Mouse (Mus musculus) CH12F3 (cell line): ENCODE measurements around the gene Pcnx2.

Source experiments
- in situ Hi-C: fragments of 300-500 bp; cut with MboI; formaldehyde crosslinking; loops from 2 replicates; pipeline ENCODE4 v1.14.3; 2020; ENCODE audit warnings: low sequenced_read_pairs

Gene Pcnx2

GRCm38 (mm10) chr8:125898899-125899298 lies 782 bp upstream of the Pcnx2 start:
- in situ Hi-C loops = no loop called here

GRCm38 (mm10) chr8:125897388-125897787 lies 729 bp downstream of the Pcnx2 start:
- in situ Hi-C loops = no loop called here

GRCm38 (mm10) chr8:125889920-125890319 lies 8.2 kb downstream of the Pcnx2 start:
- in situ Hi-C loops = no loop called here

GRCm38 (mm10) chr8:125887549-125887948 lies 10.6 kb downstream of the Pcnx2 start:
- in situ Hi-C loops = no loop called here

DNA sequence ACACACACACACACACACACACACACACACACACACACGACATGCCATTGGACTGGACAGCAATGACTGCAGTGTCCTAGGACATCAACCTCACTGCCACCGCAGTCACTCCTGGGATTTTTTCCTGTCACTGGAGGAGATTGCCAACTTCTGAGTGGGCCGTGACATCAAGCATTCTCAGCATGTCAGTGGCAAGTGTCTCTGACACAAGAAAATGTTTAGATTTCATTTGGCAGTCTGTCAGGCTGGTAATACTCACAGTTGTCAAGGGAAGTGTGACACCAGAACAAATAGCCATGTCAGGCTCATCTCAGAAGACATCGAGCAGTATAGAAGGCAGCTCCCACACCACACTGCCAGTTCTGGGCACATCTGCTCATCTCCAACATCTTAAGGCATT lies 17.7 kb downstream of the Pcnx2 start:
- in situ Hi-C loops = no loop called here

GRCm38 (mm10) chr8:125873250-125873534 lies 24.9 kb downstream of the Pcnx2 start:
- in situ Hi-C loops = loop anchor here (25.0 kb wide), 1 partner anchor 286 kb away; no protein-coding TSS in a partner anchor

DNA sequence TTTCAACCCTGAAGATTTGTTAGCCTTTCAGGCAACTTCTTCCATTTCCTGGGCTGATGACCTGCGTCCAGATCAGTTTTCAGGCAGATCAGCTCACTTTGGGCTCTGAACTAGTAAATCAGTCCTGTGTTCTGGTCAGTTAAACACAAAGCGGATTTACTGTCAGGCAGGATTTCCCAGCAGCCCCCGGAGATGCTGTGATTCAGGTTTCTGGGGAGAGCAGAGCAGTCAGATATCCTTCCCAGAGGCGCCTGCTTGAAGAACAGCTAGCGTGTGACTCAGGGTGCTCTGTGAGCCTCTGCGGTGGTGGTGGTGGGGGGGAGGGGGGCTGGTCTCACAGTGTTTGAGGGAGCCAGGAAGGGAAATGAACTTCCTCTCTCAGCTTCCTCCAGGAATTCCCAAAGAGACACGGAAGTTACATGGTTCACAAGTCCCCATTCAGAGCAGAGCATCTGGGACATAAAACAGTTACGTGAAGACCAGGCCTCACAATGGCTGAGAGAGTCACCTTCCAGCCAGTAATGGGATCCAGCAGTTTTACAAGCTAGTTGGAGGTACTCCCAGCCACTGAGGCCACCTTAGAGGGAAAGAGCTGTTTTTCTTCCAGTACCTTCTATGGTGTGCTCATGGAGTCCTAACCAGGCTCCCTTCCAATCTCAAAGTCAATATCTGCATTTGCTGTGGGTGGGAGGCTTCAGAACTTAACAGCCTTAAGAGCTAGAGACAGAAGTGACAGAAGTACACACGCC lies 25.4 kb downstream of the Pcnx2 start:
- in situ Hi-C loops = loop anchor here (25.0 kb wide), 1 partner anchor 285 kb away; no protein-coding TSS in a partner anchor

- in situ Hi-C loops = loop anchor here (25.0 kb wide), 1 partner anchor 284 kb away; no protein-coding TSS in a partner anchor
Measured at GRCm38 (mm10) chr8:125870821-125871321, 27.2 kb downstream of the Pcnx2 start.

DNA sequence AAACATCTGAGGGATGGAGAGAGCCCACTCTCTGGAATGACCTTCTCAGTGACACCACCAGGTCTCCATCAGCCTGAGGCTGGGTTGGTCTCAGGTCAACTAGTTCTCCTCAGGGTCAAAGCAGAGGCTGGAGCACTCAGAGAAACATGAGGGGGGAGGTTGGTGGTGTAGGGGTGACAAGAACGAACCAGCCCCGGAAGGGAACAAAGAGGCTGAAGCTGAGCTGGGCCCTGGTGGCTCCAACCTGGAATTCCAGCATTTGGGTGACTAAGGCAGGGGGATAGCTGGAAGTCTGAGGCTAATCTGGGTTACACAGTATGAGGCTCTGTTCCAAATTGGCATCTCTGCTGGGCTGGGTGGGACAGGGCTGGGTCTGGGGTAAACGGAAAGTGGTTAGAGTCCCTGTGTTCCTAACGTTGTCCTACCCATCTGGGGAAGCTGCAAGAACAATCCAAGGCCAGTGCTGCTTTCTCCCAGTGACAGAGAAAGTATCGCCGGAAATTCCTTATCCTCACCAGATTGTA lies 27.9 kb downstream of the Pcnx2 start:
- in situ Hi-C loops = loop anchor here (25.0 kb wide), 1 partner anchor 283 kb away; no protein-coding TSS in a partner anchor

GRCm38 (mm10) chr8:125869739-125870138 lies 28.4 kb downstream of the Pcnx2 start:
- in situ Hi-C loops = loop anchor here (25.0 kb wide), 1 partner anchor 282 kb away; no protein-coding TSS in a partner anchor

GRCm38 (mm10) chr8:125868552-125868951 lies 29.6 kb downstream of the Pcnx2 start:
- in situ Hi-C loops = loop anchor here (25.0 kb wide), 1 partner anchor 281 kb away; no protein-coding TSS in a partner anchor

DNA sequence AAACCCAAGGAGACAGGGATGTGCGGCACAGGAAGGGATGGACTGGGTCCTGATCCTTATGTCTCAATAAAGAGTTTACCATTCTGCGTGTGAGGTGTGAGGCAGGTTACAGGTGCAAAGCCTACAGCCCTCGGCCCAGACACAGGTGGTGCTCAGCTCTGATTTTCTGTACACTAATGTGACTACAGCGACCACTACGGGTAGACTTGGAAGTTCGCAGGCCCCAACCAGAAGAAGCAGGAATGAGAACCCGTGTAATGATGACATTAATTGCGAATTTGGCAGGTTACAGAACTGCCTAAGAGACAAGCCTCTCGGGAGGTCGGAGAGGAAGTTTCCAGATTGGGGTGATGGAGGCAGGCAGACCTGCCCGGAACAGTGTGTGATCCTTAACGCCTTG lies 32.0 kb downstream of the Pcnx2 start:
- in situ Hi-C loops = loop anchor here (25.0 kb wide), 1 partner anchor 279 kb away; no protein-coding TSS in a partner anchor

DNA sequence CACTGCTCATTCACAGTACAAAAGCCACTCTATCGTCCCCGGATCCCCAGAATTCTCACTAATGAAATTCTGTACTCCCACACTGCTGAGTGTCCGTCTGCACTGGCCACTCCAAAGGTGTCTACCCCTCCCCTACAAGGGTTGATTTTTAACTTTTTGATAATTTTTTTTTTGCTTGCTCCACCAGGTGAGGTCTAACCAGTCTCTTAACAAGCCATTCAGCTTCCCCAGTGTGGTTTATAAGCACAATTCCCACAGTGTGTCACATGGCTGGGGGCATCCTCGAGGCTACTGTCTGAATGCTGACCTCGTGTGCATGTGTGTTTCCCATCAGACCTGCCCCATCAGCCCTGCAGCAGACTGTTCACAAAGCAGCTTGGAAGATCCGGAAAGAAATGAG lies 40.9 kb downstream of the Pcnx2 start:
- in situ Hi-C loops = loop anchor here (25.0 kb wide), 1 partner anchor 270 kb away; no protein-coding TSS in a partner anchor

- in situ Hi-C loops = loop anchor here (25.0 kb wide), 1 partner anchor 269 kb away; no protein-coding TSS in a partner anchor
Measured at GRCm38 (mm10) chr8:125856160-125856559, 42.0 kb downstream of the Pcnx2 start.

DNA sequence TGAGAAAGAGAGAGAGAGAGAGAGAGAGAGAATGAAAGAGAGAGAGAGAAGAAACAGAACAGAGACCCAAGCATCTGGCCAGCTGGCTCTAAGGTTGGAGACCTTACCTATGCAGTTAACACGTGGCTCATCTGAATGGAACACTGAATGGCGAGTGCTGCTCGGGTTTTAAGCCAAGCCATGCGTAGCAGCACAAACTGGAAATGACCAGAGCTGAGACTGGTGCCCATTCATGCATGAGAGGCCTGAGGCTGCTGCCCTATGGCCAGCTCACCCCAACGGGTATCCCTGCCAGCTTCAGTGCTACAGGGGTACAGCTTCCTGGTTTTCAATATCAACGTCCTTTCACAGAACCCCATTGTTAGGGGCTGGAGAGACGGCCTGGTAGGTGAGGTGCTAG lies 43.7 kb downstream of the Pcnx2 start:
- in situ Hi-C loops = loop anchor here (25.0 kb wide), 1 partner anchor 267 kb away; no protein-coding TSS in a partner anchor

GRCm38 (mm10) chr8:125853300-125853699 lies 44.8 kb downstream of the Pcnx2 start:
- in situ Hi-C loops = loop anchor here (25.0 kb wide), 1 partner anchor 266 kb away; no protein-coding TSS in a partner anchor

DNA sequence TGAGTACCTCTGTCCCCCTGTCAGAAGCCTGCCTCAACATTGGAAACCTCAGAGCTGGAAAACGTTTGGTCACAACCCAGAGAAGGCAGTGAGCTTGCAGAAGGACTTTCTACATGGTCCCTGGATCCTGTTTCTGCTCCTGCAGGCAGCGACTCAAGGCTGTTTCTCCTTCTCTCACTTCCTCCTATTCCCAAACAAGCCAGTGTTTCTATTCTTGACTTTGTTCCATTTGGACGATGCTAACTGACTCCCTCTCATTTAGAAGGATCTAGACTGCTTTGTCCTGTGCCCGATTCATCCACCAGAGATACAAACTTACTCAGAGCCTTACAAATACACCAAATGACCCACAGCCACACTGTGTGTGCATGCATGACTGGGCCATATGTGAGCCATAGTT lies 48.9 kb downstream of the Pcnx2 start:
- in situ Hi-C loops = no loop called here

GRCm38 (mm10) chr8:125847842-125848241 lies 50.3 kb downstream of the Pcnx2 start:
- in situ Hi-C loops = no loop called here

DNA sequence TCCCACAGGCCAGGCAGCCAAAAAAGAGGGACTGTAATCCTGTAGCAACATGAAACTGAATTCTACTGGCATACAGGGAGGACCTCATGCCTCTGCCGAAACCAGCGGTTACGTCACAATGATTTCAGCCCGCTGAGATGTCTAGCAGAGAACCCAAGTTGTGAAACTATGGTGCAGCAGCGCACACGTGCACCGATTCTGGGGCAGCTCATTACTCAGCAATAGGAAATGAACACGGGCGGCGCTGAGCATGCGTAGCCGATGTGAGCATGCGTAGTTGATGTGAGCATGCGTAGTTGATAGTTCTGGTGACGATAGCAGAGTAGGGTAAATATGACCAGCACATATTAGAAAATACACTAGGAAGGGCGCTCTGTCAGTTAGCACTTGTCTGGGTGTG lies 52.8 kb downstream of the Pcnx2 start:
- in situ Hi-C loops = no loop called here

- in situ Hi-C loops = no loop called here
Measured at GRCm38 (mm10) chr8:125843122-125843836, 54.8 kb downstream of the Pcnx2 start.

DNA sequence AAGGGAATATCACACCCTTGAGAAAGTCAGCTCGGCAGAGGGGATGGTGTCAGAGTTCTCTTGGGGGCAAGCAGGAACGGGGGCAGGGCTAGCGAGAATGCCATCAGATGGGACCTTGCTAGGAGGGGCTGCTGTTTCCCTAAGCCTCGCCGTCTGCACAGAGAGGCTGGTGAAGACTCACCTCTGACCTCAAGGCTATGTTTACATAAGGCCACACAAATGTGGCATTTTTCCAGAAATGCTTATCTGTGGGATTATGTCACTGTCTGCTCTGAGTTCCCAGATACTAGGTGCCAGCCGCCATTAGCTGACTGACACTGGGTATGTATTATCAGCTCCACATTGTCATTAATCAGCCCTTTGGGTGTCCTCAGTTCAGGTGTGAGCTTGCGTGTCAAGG lies 56.0 kb downstream of the Pcnx2 start:
- in situ Hi-C loops = no loop called here
